27 mouse cellular contexts compared by ENCODE assay signal in the genomic region with DNA sequence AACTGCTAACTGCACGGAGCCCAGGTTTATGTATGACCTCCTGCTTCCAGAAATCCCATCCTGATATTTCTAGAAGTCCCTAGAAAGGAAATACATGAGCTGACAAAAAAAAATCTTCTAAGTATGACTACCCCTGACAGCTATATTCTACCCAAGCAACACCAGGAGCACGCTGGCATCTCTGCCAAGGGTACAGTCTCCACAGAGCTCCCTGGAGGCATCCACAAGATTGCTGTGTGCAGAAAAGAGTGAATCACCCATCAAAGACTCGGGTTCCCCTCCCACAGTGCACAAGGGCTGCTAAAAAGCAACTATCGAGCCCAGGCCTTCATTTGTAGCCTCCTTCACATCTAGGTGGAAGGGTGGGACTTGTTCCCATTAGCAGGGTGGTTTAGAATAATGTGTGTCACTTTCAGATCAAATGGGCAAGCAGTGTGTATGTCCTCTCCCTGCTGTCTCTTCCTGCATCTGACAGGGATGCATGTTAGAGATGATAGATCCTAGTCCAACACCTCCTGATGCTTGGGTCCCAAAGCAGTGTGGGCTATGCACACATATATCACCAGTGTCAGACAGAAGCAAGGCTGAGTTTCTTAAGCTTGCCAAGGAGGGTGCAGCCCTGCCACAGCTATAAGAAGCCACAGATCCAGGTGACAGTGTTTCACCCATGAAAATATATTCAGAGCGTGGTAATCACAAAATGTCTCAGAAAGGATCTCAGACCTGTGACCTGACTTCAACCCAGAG.
DNase-seq lines count a peak whose midpoint lies in the region; ATAC-seq and TF ChIP-seq lines count a peak whose summit lies in the region.
"Had no signal": no experiment of that assay in that cellular context is flagged by ENCODE, and none has a peak within 500 bp of the region (broad histone marks: within the 10 kb centered on the region; RNA-seq: fewer than 3 reads in every experiment).

No protein-coding gene starts in this region.

- no peaks in the 10 kb centered on the region for H3K27me3 ChIP-seq in intestine, postnatal 0 days (replicated peaks; ENCODE audit: control insufficient read depth, insufficient read depth, low read length)
- H3K27me3 ChIP-seq in stomach, postnatal 0 days (ENCODE audit: control insufficient read depth, insufficient read depth, low read length), result no peaks in the 10 kb centered on the region
- H3K27me3 ChIP-seq: embryonic facial prominence, embryonic 12.5 days; forebrain, embryonic 12.5 days; heart, embryonic 15.5 days; limb, embryonic 12.5 days; neural tube, embryonic 13.5 days had no signal

- peaks cover 6% of the 10 kb centered on the region for H3K4me1 ChIP-seq in cortical plate, adult 2 months (ENCODE audit: control insufficient read depth, insufficient read depth, low read length)
- no peaks in the 10 kb centered on the region for H3K4me1 ChIP-seq in intestine, postnatal 0 days (replicated peaks; ENCODE audit: control insufficient read depth, insufficient read depth, low read length)
- H3K4me1 ChIP-seq in stomach, postnatal 0 days (replicated peaks; ENCODE audit: control insufficient read depth, insufficient read depth), result no peaks in the 10 kb centered on the region
- H3K4me1 ChIP-seq: embryonic facial prominence, embryonic 12.5 days; forebrain, embryonic 12.5 days; heart, embryonic 15.5 days; neural tube, embryonic 13.5 days had no signal

- TF ChIP-seq POLR2A in cortical plate, adult 2 months (IDR thresholded peaks at IDR 0.05; ENCODE audit: extremely low read depth, insufficient read depth, low read length), result no peak

- no peaks in the 10 kb centered on the region for H3K36me3 ChIP-seq in intestine, postnatal 0 days (ENCODE audit: control insufficient read depth, insufficient read depth)
- no peaks in the 10 kb centered on the region for H3K36me3 ChIP-seq in stomach, postnatal 0 days (ENCODE audit: control insufficient read depth, insufficient read depth, low read length)
- H3K36me3 ChIP-seq: embryonic facial prominence, embryonic 12.5 days; forebrain, embryonic 12.5 days; heart, embryonic 15.5 days; limb, embryonic 12.5 days; midbrain, embryonic 10.5 days; neural tube, embryonic 13.5 days had no signal

- H3K9ac ChIP-seq in intestine, postnatal 0 days (ENCODE audit: low read depth, low read length), result no peak overlapping the region
- no peak overlapping the region for H3K9ac ChIP-seq in stomach, postnatal 0 days (ENCODE audit: low read length)
- H3K9ac ChIP-seq: embryonic facial prominence, embryonic 12.5 days; forebrain, embryonic 12.5 days; heart, embryonic 15.5 days; hindbrain, embryonic 14.5 days; limb, embryonic 12.5 days; liver, postnatal 0 days; neural tube, embryonic 13.5 days had no signal

- no peak overlapping the region for H3K4me2 ChIP-seq in intestine, postnatal 0 days (replicated peaks; ENCODE audit: low read depth)
- no peak overlapping the region for H3K4me2 ChIP-seq in stomach, postnatal 0 days (replicated peaks; ENCODE audit: low read depth)
- H3K4me2 ChIP-seq: embryonic facial prominence, embryonic 12.5 days; forebrain, embryonic 12.5 days; heart, embryonic 15.5 days; hindbrain, embryonic 14.5 days; limb, embryonic 12.5 days; liver, embryonic 11.5 days; neural tube, embryonic 13.5 days had no signal

- DNase-seq in brain, adult 2 months (ENCODE audit: low read depth, low spot score), result peak; percentile 92
- peak; percentile 43 to 79 for DNase-seq in left cerebral cortex, adult 9 months (ENCODE audit: low spot score in 2 of 2)
- DNase-seq in right cerebral cortex, postnatal 14 days, result peak; percentile 32
- no peak for DNase-seq in stomach, postnatal 0 days (ENCODE audit: low spot score)
- no peak for DNase-seq in kidney, postnatal 14 days
- DNase-seq: adrenal gland, adult 2 months; cerebellum, adult 11-12 months; cerebellum, postnatal 14 days; gastrocnemius, postnatal 36 days; heart, postnatal 36 days; kidney, adult 8-10 months; kidney, postnatal 10 days; liver, postnatal 0 days; lung, postnatal 10 days; thymus, postnatal 36 days had no signal

- peak overlapping the region; percentile 57; the same call in 1 of the 2 replicates for H3K27ac ChIP-seq in cortical plate, adult 2 months (ENCODE audit: insufficient read depth, low read length)
- no peak overlapping the region for H3K27ac ChIP-seq in intestine, postnatal 0 days (ENCODE audit: low read depth, low read length)
- no peak overlapping the region for H3K27ac ChIP-seq in stomach, postnatal 0 days (replicated peaks)
- H3K27ac ChIP-seq: embryonic facial prominence, embryonic 12.5 days; forebrain, embryonic 12.5 days; heart, embryonic 15.5 days; hindbrain, embryonic 14.5 days; limb, embryonic 12.5 days; midbrain, embryonic 10.5 days; neural tube, embryonic 13.5 days had no signal

- no peaks in the 10 kb centered on the region for H3K9me3 ChIP-seq in intestine, postnatal 0 days (ENCODE audit: control insufficient read depth)
- no peaks in the 10 kb centered on the region for H3K9me3 ChIP-seq in stomach, postnatal 0 days (ENCODE audit: control insufficient read depth, low read length)

- ATAC-seq in intestine, postnatal 0 days, result no peak
- no peak for ATAC-seq in stomach, postnatal 0 days (ENCODE audit: low FRiP score, low TSS enrichment)
- ATAC-seq: liver, postnatal 0 days; midbrain, embryonic 16.5 days had no signal

- H3K4me3 ChIP-seq in cortical plate, adult 2 months (ENCODE audit: insufficient read depth, low read length), result no peak overlapping the region
- H3K4me3 ChIP-seq in intestine, postnatal 0 days (ENCODE audit: low read depth, low read length), result no peak overlapping the region
- no peak overlapping the region for H3K4me3 ChIP-seq in stomach, postnatal 0 days (ENCODE audit: low read depth, low read length)
- H3K4me3 ChIP-seq: embryonic facial prominence, embryonic 12.5 days; forebrain, embryonic 12.5 days; heart, embryonic 15.5 days; limb, embryonic 12.5 days; midbrain, embryonic 10.5 days; myocyte; neural tube, embryonic 13.5 days had no signal

- no peak for TF ChIP-seq EP300 in stomach, postnatal 0 days (optimal IDR thresholded peaks at IDR 0.05)

- WGBS in intestine, postnatal 0 days, result 76% methylated on average over 5 of the region's 5 CpGs
- WGBS in stomach, postnatal 0 days, result 75% methylated on average over 5 of the region's 5 CpGs

- TF ChIP-seq CTCF in cortical plate, adult 2 months (IDR thresholded peaks at IDR 0.05; ENCODE audit: extremely low read depth, insufficient read depth, low read length), result no peak
- no peak for TF ChIP-seq CTCF in intestine, postnatal 0 days (IDR thresholded peaks at IDR 0.05; ENCODE audit: low read depth)
- TF ChIP-seq CTCF in stomach, postnatal 0 days (IDR thresholded peaks at IDR 0.05; ENCODE audit: low read depth), result no peak

Comparison
In these comparisons a context has a peak if more than half of its experiments do, and no peak if none do; other contexts are left out.
1. DNase-seq: peak in brain, adult 2 months (single experiment), left cerebral cortex, adult 9 months (2 of 2) and right cerebral cortex, postnatal 14 days (single experiment); none in stomach, postnatal 0 days (single experiment) and kidney, postnatal 14 days (single experiment).